Mouse (Mus musculus): Measurements from ENCODE around the gene Arhgef38.

- TF ChIP-seq CTCF (IDR thresholded peaks at IDR 0.05; ENCODE audit: low read depth, low read length) (no peak), GATA1 (IDR thresholded peaks at IDR 0.05; ENCODE audit: borderline replicate concordance, low read length) (no peak)
Observed at GRCm38 (mm10) chr3:133202171-133202570, 32.6 kb downstream of the Arhgef38 start.

Measured in G1E (cell line).